In the genomic region with DNA sequence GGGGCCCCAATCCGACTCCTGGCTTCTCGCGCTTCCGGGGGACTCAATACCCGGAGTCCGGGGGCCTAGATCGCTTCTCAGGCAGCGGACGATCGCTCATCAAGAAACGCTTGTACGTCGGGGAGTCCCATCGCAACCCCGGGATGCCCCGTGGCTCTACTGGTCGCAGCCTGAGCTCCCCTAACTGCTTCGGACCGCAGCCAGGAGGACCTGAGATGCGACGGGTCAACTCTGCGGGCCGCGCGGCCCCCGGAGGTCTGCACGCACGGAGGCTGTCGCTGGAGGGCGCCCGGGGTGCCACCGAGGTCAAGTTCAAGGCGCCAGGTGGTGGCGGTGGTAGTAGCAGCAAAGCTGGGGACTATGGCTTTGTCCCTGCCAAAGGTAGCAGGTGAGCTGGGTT, we compare ENCODE assay signal across 8 mouse cellular contexts. TPM values are rescaled to one million over a fixed set of nuclear protein-coding genes. Genes with fewer than 3 reads are reported as not detected.
DNase-seq lines count a peak whose midpoint lies in the region; ATAC-seq lines count a peak whose summit lies in the region.

No protein-coding gene starts in this region.

- H3K27ac ChIP-seq in forebrain, embryonic 11.5 days (ENCODE audit: low read depth, low read length): no peak overlapping the region
- H3K27ac ChIP-seq in intestine, embryonic 14.5 days (ENCODE audit: low read depth): no peak overlapping the region
- no peak overlapping the region for H3K27ac ChIP-seq in neural tube, embryonic 13.5 days (replicated peaks)

- H3K4me3 ChIP-seq in forebrain, embryonic 11.5 days (ENCODE audit: low read depth, low read length): peak overlapping the region; percentile 8; the same call in 1 of the 2 replicates
- H3K4me3 ChIP-seq in intestine, embryonic 14.5 days (ENCODE audit: low read depth, low read length): peak overlapping the region; percentile 21
- peak overlapping the region; percentile 14 for H3K4me3 ChIP-seq in neural tube, embryonic 13.5 days

- no peaks in the 10 kb centered on the region for H3K36me3 ChIP-seq in forebrain, embryonic 11.5 days (ENCODE audit: control insufficient read depth, insufficient read depth, low read length)
- no peaks in the 10 kb centered on the region for H3K36me3 ChIP-seq in intestine, embryonic 14.5 days (ENCODE audit: control insufficient read depth, insufficient read depth, low read length)
- no peaks in the 10 kb centered on the region for H3K36me3 ChIP-seq in neural tube, embryonic 13.5 days

- H3K27me3 ChIP-seq in forebrain, embryonic 11.5 days (ENCODE audit: control insufficient read depth, insufficient read depth, low read length): peaks cover 26% of the 10 kb centered on the region
- H3K27me3 ChIP-seq in intestine, embryonic 14.5 days (replicated peaks; ENCODE audit: control insufficient read depth, insufficient read depth, low read length): peaks cover 17% of the 10 kb centered on the region
- H3K27me3 ChIP-seq in neural tube, embryonic 13.5 days: peaks cover 57% of the 10 kb centered on the region

- H3K9ac ChIP-seq in forebrain, embryonic 11.5 days (ENCODE audit: low read length): peak overlapping the region; percentile 9; the same call in 1 of the 2 replicates
- H3K9ac ChIP-seq in intestine, embryonic 14.5 days (ENCODE audit: low read length): 0 out of 2 replicates have a peak overlapping the region, but pooled peaks have one; percentile 29
- 0 out of 2 replicates have a peak overlapping the region, but pooled peaks have one; percentile 31 for H3K9ac ChIP-seq in neural tube, embryonic 13.5 days

- no peaks in the 10 kb centered on the region for H3K4me1 ChIP-seq in forebrain, embryonic 11.5 days (replicated peaks; ENCODE audit: control insufficient read depth, insufficient read depth, low read length)
- peaks cover 34% of the 10 kb centered on the region for H3K4me1 ChIP-seq in intestine, embryonic 14.5 days (replicated peaks; ENCODE audit: control insufficient read depth, insufficient read depth, low read length)
- H3K4me1 ChIP-seq in neural tube, embryonic 13.5 days (replicated peaks): peaks cover 19% of the 10 kb centered on the region

- WGBS in forebrain, embryonic 11.5 days: 4% methylated on average over 34 of the region's 34 CpGs
- WGBS in intestine, embryonic 14.5 days: 18% methylated on average over 34 of the region's 34 CpGs
- WGBS in neural tube, embryonic 13.5 days: 4% methylated on average over 34 of the region's 34 CpGs

- peak; percentile 44 for DNase-seq in kidney, postnatal 10 days
- DNase-seq in kidney, adult 11 months: no peak
- DNase-seq in forebrain, embryonic 11.5 days (ENCODE audit: low spot score): peak; percentile 61
- DNase-seq in intestine, embryonic 14.5 days (ENCODE audit: low spot score): no peak
- no peak for DNase-seq in urinary bladder, postnatal 14 days (ENCODE audit: low spot score)
- no peak for DNase-seq in layer of hippocampus, adult 8-10 months (ENCODE audit: low spot score in 2 of 2)
- DNase-seq in Muller cell, postnatal 12 days (ENCODE audit: inconsistent ontology term): no peak

- H3K9me3 ChIP-seq in forebrain, embryonic 11.5 days (ENCODE audit: control insufficient read depth, low read length): no peaks in the 10 kb centered on the region; the same call in 1 of the 2 replicates
- no peaks in the 10 kb centered on the region for H3K9me3 ChIP-seq in intestine, embryonic 14.5 days (ENCODE audit: control insufficient read depth, low read length)
- H3K9me3 ChIP-seq in neural tube, embryonic 13.5 days: no peaks in the 10 kb centered on the region

- H3K4me2 ChIP-seq in forebrain, embryonic 11.5 days (ENCODE audit: low read depth, low read length, severe bottlenecking): peak overlapping the region; percentile 34
- peak overlapping the region; percentile 41 for H3K4me2 ChIP-seq in intestine, embryonic 14.5 days (ENCODE audit: low read length)
- peak overlapping the region; percentile 35 for H3K4me2 ChIP-seq in neural tube, embryonic 13.5 days

- no peak for ATAC-seq in forebrain, embryonic 11.5 days (replicated peaks; ENCODE audit: low FRiP score)
- no peak for ATAC-seq in intestine, embryonic 14.5 days (replicated peaks; ENCODE audit: low FRiP score, low TSS enrichment, low read depth)
- no peak for ATAC-seq in neural tube, embryonic 13.5 days (ENCODE audit: low read depth)

RNA-seq across cellular contexts. Expression of gene 1700001C19Rik, which starts 31.3 kb away (rescaled TPM):
- polyA plus RNA-seq in forebrain, embryonic 11.5 days (2014; fragmentation: Nextera tagmentation; extraction: Ambion mirVana): 0.40 TPM in 1 of 2 replicates, not detected in the other
- polyA plus RNA-seq in intestine, embryonic 14.5 days (2014; fragmentation: Nextera tagmentation; extraction: Ambion mirVana): 0.22 and 0.24 TPM in 2 replicates
- 0.66 TPM in 1 of 2 replicates, not detected in the other for polyA plus RNA-seq in neural tube, embryonic 13.5 days (2015; fragmentation: Nextera tagmentation; extraction: Ambion mirVana)
- total RNA-seq in layer of hippocampus, adult 8-10 months (2022): under 1 TPM in 2 of 4 experiments, not detected in 2; 0.20 to 0.22 TPM

RNA-seq across cellular contexts. Expression of gene AI661453, which starts 32.1 kb away (rescaled TPM):
- polyA plus RNA-seq in forebrain, embryonic 11.5 days (2014; fragmentation: Nextera tagmentation; extraction: Ambion mirVana): 0.27 and 0.31 TPM in 2 replicates
- polyA plus RNA-seq in intestine, embryonic 14.5 days (2014; fragmentation: Nextera tagmentation; extraction: Ambion mirVana): 3.4 and 4.4 TPM in 2 replicates
- 0.20 and 0.39 TPM in 2 replicates for polyA plus RNA-seq in neural tube, embryonic 13.5 days (2015; fragmentation: Nextera tagmentation; extraction: Ambion mirVana)
- total RNA-seq in layer of hippocampus, adult 8-10 months (2022): under 1 TPM; 0.23 to 0.82 (median 0.66) TPM

RNA-seq across cellular contexts. Expression of gene Taf8, which starts 33.6 kb away (rescaled TPM):
- 29.6 and 32.2 TPM in 2 replicates for polyA plus RNA-seq in forebrain, embryonic 11.5 days (2014; fragmentation: Nextera tagmentation; extraction: Ambion mirVana)
- 21.5 and 25.0 TPM in 2 replicates for polyA plus RNA-seq in intestine, embryonic 14.5 days (2014; fragmentation: Nextera tagmentation; extraction: Ambion mirVana)
- polyA plus RNA-seq in neural tube, embryonic 13.5 days (2015; fragmentation: Nextera tagmentation; extraction: Ambion mirVana): 23.2 and 26.6 TPM in 2 replicates
- 10 to 100 TPM; 18.4 to 25.0 (median 23.4) TPM for total RNA-seq in layer of hippocampus, adult 8-10 months (2022)

RNA-seq across cellular contexts. Expression of gene Ccnd3, which starts 36.4 kb away (rescaled TPM):
- 253 and 286 TPM in 2 replicates for polyA plus RNA-seq in forebrain, embryonic 11.5 days (2014; fragmentation: Nextera tagmentation; extraction: Ambion mirVana)
- 450 and 457 TPM in 2 replicates for polyA plus RNA-seq in intestine, embryonic 14.5 days (2014; fragmentation: Nextera tagmentation; extraction: Ambion mirVana)
- 78.5 and 86.5 TPM in 2 replicates for polyA plus RNA-seq in neural tube, embryonic 13.5 days (2015; fragmentation: Nextera tagmentation; extraction: Ambion mirVana)
- 10 to 100 TPM; 38.4 to 45.2 (median 38.8) TPM for total RNA-seq in layer of hippocampus, adult 8-10 months (2022)

Comparison
In these comparisons a context has a peak if more than half of its experiments do, and no peak if none do; other contexts are left out.
1. DNase-seq: peak in kidney, postnatal 10 days (single experiment) and forebrain, embryonic 11.5 days (single experiment); none in kidney, adult 11 months (single experiment), intestine, embryonic 14.5 days (single experiment), urinary bladder, postnatal 14 days (single experiment), layer of hippocampus, adult 8-10 months (0 of 2) and Muller cell, postnatal 12 days (single experiment).
2. Peak in every context shown above with its lines, with median percentiles within 50 percentile points of each other: H3K4me2 ChIP-seq, H3K4me3 ChIP-seq and H3K9ac ChIP-seq.